Mouse (Mus musculus) kidney, adult 2 months (tissue): ENCODE measurements at regions not wholly inside any gene's neighbourhood (a gene's known extent, or its start where the extent isn't known, plus 50 kb on each side); places are given as distances from the start of the nearest gene placed in this dataset.

Source experiments
- DNase-seq: peaks from one replicate; pipeline ENCODE4 v3.0.0; 2021
- H3K27ac ChIP-seq: fragments of 200-500 bp; 2 replicates; pipeline ENCODE4 v1.5.1; 2012; ENCODE audit warnings: low read depth, low read length, control low read depth, inconsistent platforms; ENCODE audit not compliant: insufficient read depth
- H3K27me3 ChIP-seq: fragments of 200-500 bp; replicated peaks from 2 replicates; pipeline ENCODE4 v1.6.1; 2012; ENCODE audit warnings: mild to moderate bottlenecking, moderate library complexity, low read length, inconsistent platforms; ENCODE audit not compliant: control insufficient read depth, insufficient read depth
- H3K36me3 ChIP-seq: fragments of 200-500 bp; 2 replicates; pipeline ENCODE4 v1.6.1; 2012; ENCODE audit warnings: mild to moderate bottlenecking, moderate library complexity, low read length, inconsistent platforms; ENCODE audit not compliant: control insufficient read depth, insufficient read depth
- H3K4me1 ChIP-seq: fragments of 200-500 bp; 2 replicates; pipeline ENCODE4 v1.6.1; 2011; ENCODE audit warnings: low read length; ENCODE audit not compliant: control insufficient read depth, insufficient read depth
- H3K4me3 ChIP-seq: fragments of 200-500 bp; 2 replicates; pipeline ENCODE4 v1.5.1; 2011; ENCODE audit warnings: mild to moderate bottlenecking, low read depth, low read length, control low read depth; ENCODE audit not compliant: insufficient read depth
- CTCF ChIP-seq: fragments of 200-500 bp; conservative IDR thresholded peaks from 2 replicates; pipeline ENCODE4 v1.5.1; 2011; ENCODE audit warnings: low read depth, mild to moderate bottlenecking, control low read depth, low read length, moderate library complexity, mixed read lengths; ENCODE audit not compliant: insufficient read depth, insufficient read length
- POLR2A ChIP-seq: fragments of 200-500 bp; IDR thresholded peaks from one replicate; pipeline ENCODE4 v1.6.1; 2011; ENCODE audit warnings: low read depth, low read length, control low read depth
- WGBS: fragments of 180-500 bp; shearing (Covaris S2); methylation state at CpG from one replicate; pipeline ENCODE4 v1.1.7; 2018; 5-methylcytosine and 5-hydroxymethylcytosine counted together

GRCm38 (mm10) chr17:35770599-35770998 is 50.9 kb upstream of the Ier3 start:
- Histone ChIP-seq H3K36me3 (no peaks in the 10 kb centered on the region), H3K27ac (no peak overlapping the region), H3K4me3 (no peak overlapping the region), H3K27me3 (no peaks in the 10 kb centered on the region), H3K4me1 (no peaks in the 10 kb centered on the region)
- TF ChIP-seq CTCF (no peak), POLR2A (no peak)
- no peak for DNase-seq
- WGBS = 81% methylated on average over 3 of the region's 3 CpGs

GRCm38 (mm10) chr17:35771656-35772405 is 49.7 kb upstream of the Ier3 start:
- WGBS = 76% methylated on average over 15 of the region's 15 CpGs
- no peak for DNase-seq
- H3K27ac ChIP-seq = no peak overlapping the region

More at GRCm38 (mm10) chr17:35771656-35772405, 49.7 kb upstream of the Ier3 start:
- TF ChIP-seq CTCF = no peak
- Histone ChIP-seq H3K36me3 (no peaks in the 10 kb centered on the region), H3K27me3 (no peaks in the 10 kb centered on the region), H3K4me3 (no peak overlapping the region), H3K4me1 (no peaks in the 10 kb centered on the region)
